Mouse (Mus musculus) adrenal gland, postnatal 4 days (tissue): ENCODE measurements around the gene Olfr743. TPM values are rescaled to one million over a fixed set of nuclear protein-coding genes. Genes with fewer than 3 reads are reported as not detected.
"Not testable (repeated sequence)": the region's sequence is repeated elsewhere in the genome, so short reads cannot be mapped to it uniquely, and the experiment has no call there.

Experiments used
- DNase-seq, 2 experiments: peaks; one replicate each; pipeline ENCODE4 v3.0.0; 2021 to 2022; ENCODE audit warnings: low spot score in 2 of 2, mixed read lengths in 2 of 2
- long read RNA-seq, 2 experiments: library from polyadenylated mRNA; stranded (forward); transcript quantifications; one replicate each; pipeline ENCODE4 v2.0.0; 2021
- total RNA-seq, 2 experiments: library from RNA; stranded (reverse); gene quantifications; 2 replicates each; pipeline ENCODE4 v1.2.3; 2021

The Olfr743 gene
- not detected for total RNA-seq
- long read RNA-seq, experiment 1: 0 reads
- long read RNA-seq, experiment 2: 0 reads

- no peak for DNase-seq
Observed at GRCm38 (mm10) chr14:50521539-50521938, at the start of gene Olfr743. TSS of gene Olfr743 (plus strand) at chr14:50521839.

GRCm38 (mm10) chr14:50472438-50472837, 49.2 kb upstream of the Olfr743 start, which contains the start of gene Olfr741:
TSS of gene Olfr741 (plus strand) at chr14:50472738.
- DNase-seq: no peak

GRCm38 (mm10) chr14:50478406-50478805, 43.2 kb upstream of the Olfr743 start:
- DNase-seq: no peak

GRCm38 (mm10) chr14:50503300-50503699, 18.3 kb upstream of the Olfr743 start, which contains the start of gene Olfr742:
TSS of gene Olfr742 (plus strand) at chr14:50503600.
- no peak for DNase-seq

GRCm38 (mm10) chr14:50552734-50553133, 31.1 kb downstream of the Olfr743 start:
- no peak for DNase-seq

GRCm38 (mm10) chr14:50573056-50573455, 51.4 kb downstream of the Olfr743 start:
- not testable (repeated sequence) for DNase-seq

Other genes with a start within 250 kb of the Olfr743 start
- gene Olfr732, start 237.6 kb upstream of the Olfr743 start, total RNA-seq: not detected
- gene Olfr733, start 220.3 kb upstream of the Olfr743 start, total RNA-seq: not detected
- not detected for gene Olfr734, start 195.1 kb upstream of the Olfr743 start, total RNA-seq
- not detected for gene Olfr735, start 173.0 kb upstream of the Olfr743 start, total RNA-seq
- gene Tlr11, start 163.9 kb upstream of the Olfr743 start, total RNA-seq: under 1 TPM in 1 of 2 experiments, not detected in 1; 0.23 TPM
- gene Olfr736, start 140.7 kb upstream of the Olfr743 start, total RNA-seq: not detected
- not detected for gene Olfr738, start 114.3 kb upstream of the Olfr743 start, total RNA-seq
- gene Olfr739, start 103.2 kb upstream of the Olfr743 start, total RNA-seq: not detected
- not detected for gene Olfr740, start 76.3 kb upstream of the Olfr743 start, total RNA-seq
- gene Olfr741, start 49.1 kb upstream of the Olfr743 start, total RNA-seq: not detected
- not detected for gene Olfr742, start 18.2 kb upstream of the Olfr743 start, total RNA-seq
- gene Olfr744, start 93.0 kb downstream of the Olfr743 start, total RNA-seq: not detected
- not detected for gene Olfr745, start 117.5 kb downstream of the Olfr743 start, total RNA-seq
- gene Olfr746, start 125.2 kb downstream of the Olfr743 start, total RNA-seq: not detected
- not detected for gene Olfr747, start 171.4 kb downstream of the Olfr743 start, total RNA-seq
- gene Olfr748, start 185.5 kb downstream of the Olfr743 start, total RNA-seq: not detected
- gene Olfr749, start 223.3 kb downstream of the Olfr743 start, total RNA-seq: not detected